Mouse (Mus musculus) lung, postnatal 0 days (tissue): Measurements from ENCODE around the gene Gm20388. TPM values are rescaled to one million over a fixed set of nuclear protein-coding genes. Genes with fewer than 3 reads are reported as not detected.
"Not testable (repeated sequence)": the region's sequence is repeated elsewhere in the genome, so short reads cannot be mapped to it uniquely, and the experiment has no call there.

Experiments
- ATAC-seq: fragments of 200-750 bp; cut with Nextera tagmentation; 2 replicates; pipeline ENCODE4 v1.8.0; 2017; ENCODE audit warnings: moderate library complexity
- DNase-seq: peaks from one replicate; pipeline ENCODE4 v3.0.0-alpha.2; 2016; ENCODE audit warnings: low spot score
- H3K27ac ChIP-seq: fragments of 300-500 bp; sonication (generic); 2 replicates; pipeline ENCODE4 v1.5.1; 2014; ENCODE audit warnings: antibody characterized with exemption, mild to moderate bottlenecking, low read length, mixed read lengths
- H3K27me3 ChIP-seq: fragments of 300-500 bp; sonication (generic); replicated peaks from 2 replicates; pipeline ENCODE4 v1.6.1; 2014; ENCODE audit warnings: low read length, mixed read lengths; ENCODE audit not compliant: insufficient read depth
- H3K36me3 ChIP-seq: fragments of 300-500 bp; sonication (generic); 2 replicates; pipeline ENCODE4 v1.6.1; 2014; ENCODE audit warnings: low read length, mixed read lengths; ENCODE audit not compliant: insufficient read depth
- H3K4me1 ChIP-seq: fragments of 300-500 bp; sonication (generic); 2 replicates; pipeline ENCODE4 v1.6.1; 2014; ENCODE audit warnings: antibody characterized with exemption, low read depth, low read length, mixed read lengths; ENCODE audit not compliant: insufficient read depth
- H3K4me2 ChIP-seq: fragments of 300-500 bp; sonication (generic); replicated peaks from 2 replicates; pipeline ENCODE4 v1.6.1; 2014; ENCODE audit warnings: low read depth, mild to moderate bottlenecking, low read length, moderate library complexity, mixed read lengths
- H3K4me3 ChIP-seq: fragments of 300-500 bp; sonication (generic); 2 replicates; pipeline ENCODE4 v1.5.1; 2014; ENCODE audit warnings: low read depth, low read length
- H3K9ac ChIP-seq: fragments of 300-500 bp; sonication (generic); replicated peaks from 2 replicates; pipeline ENCODE4 v1.6.1; 2014; ENCODE audit warnings: low read depth, mild to moderate bottlenecking
- H3K9me3 ChIP-seq: fragments of 300-500 bp; sonication (generic); 2 replicates; pipeline ENCODE4 v1.6.1; 2016; ENCODE audit warnings: low read length, mixed read lengths
- CTCF ChIP-seq: IDR thresholded peaks from 2 replicates; pipeline ENCODE4 v1.5.1; 2016; ENCODE audit warnings: antibody characterized with exemption, mild to moderate bottlenecking
- EP300 ChIP-seq: IDR thresholded peaks from 2 replicates; pipeline ENCODE4 v1.6.1; 2016; ENCODE audit warnings: antibody characterized with exemption, mild to moderate bottlenecking, control low read depth
- WGBS: fragments of 180-500 bp; shearing (Covaris S2); extraction: QIAGEN DNeasy Blood & Tissue Kit; methylation state at CpG from one replicate; pipeline ENCODE4 v1.1.7; 2014; 5-methylcytosine and 5-hydroxymethylcytosine counted together
- polyA plus RNA-seq: library from polyadenylated mRNA; unstranded; fragments of >200 nt; fragmentation: Nextera tagmentation; extraction: Ambion mirVana; gene quantifications from 2 replicates; pipeline ENCODE4 v1.2.1, GENCODE M21; 2015

Gm20388 gene
- polyA plus RNA-seq, 1 experiment from 2014 or later = not detected

GRCm38 (mm10) chr8:123463651-123464050, 3553.0 kb downstream of the Gm20388 start:
- no peak overlapping the region for H3K27ac ChIP-seq
- H3K9ac ChIP-seq = no peak overlapping the region
- no peaks in the 10 kb centered on the region for H3K4me1 ChIP-seq
- H3K4me2 ChIP-seq = no peak overlapping the region
- no peaks in the 10 kb centered on the region for H3K27me3 ChIP-seq
- no peaks in the 10 kb centered on the region for H3K36me3 ChIP-seq
- no peak for ATAC-seq
- WGBS = 88% methylated on average over 4 of the region's 4 CpGs
- no peak overlapping the region for H3K4me3 ChIP-seq
- H3K9me3 ChIP-seq = no peaks in the 10 kb centered on the region
- TF ChIP-seq EP300 (no peak), CTCF (no peak)
- no peak for DNase-seq

- ATAC-seq = no peak
- WGBS = 71% methylated on average over 3 of the region's 3 CpGs
- H3K4me1 ChIP-seq = no peaks in the 10 kb centered on the region
Observed at GRCm38 (mm10) chr8:123467476-123467875, 3556.8 kb downstream of the Gm20388 start.

GRCm38 (mm10) chr8:123472991-123473390, 3562.3 kb downstream of the Gm20388 start:
- not testable (repeated sequence) for H3K27me3 ChIP-seq, H3K9me3 ChIP-seq, ATAC-seq, H3K27ac ChIP-seq, H3K4me3 ChIP-seq, H3K36me3 ChIP-seq, H3K9ac ChIP-seq, DNase-seq, H3K4me1 ChIP-seq, H3K4me2 ChIP-seq
- WGBS = 48% methylated on average over 6 of the region's 6 CpGs

More at GRCm38 (mm10) chr8:123467476-123467875, 3556.8 kb downstream of the Gm20388 start:
- H3K27ac ChIP-seq = no peak overlapping the region
- no peak for DNase-seq
- TF ChIP-seq CTCF (no peak), EP300 (no peak)
- H3K9ac ChIP-seq = no peak overlapping the region
- no peak overlapping the region for H3K4me3 ChIP-seq
- H3K4me2 ChIP-seq = no peak overlapping the region
- H3K36me3 ChIP-seq = no peaks in the 10 kb centered on the region
- no peaks in the 10 kb centered on the region for H3K27me3 ChIP-seq
- no peaks in the 10 kb centered on the region for H3K9me3 ChIP-seq

GRCm38 (mm10) chr8:123474549-123474948, 3563.9 kb downstream of the Gm20388 start:
- peaks cover 11% of the 10 kb centered on the region; the same call in 1 of the 2 replicates for H3K4me1 ChIP-seq
- not testable (repeated sequence) for H3K9ac ChIP-seq, DNase-seq, H3K27ac ChIP-seq, ATAC-seq, H3K9me3 ChIP-seq, H3K4me2 ChIP-seq, H3K4me3 ChIP-seq, H3K36me3 ChIP-seq, H3K27me3 ChIP-seq
- 61% methylated on average over 5 of the region's 5 CpGs for WGBS

- Histone ChIP-seq H3K27me3 (no peaks in the 10 kb centered on the region), H3K9ac (peak overlapping the region; percentile 51), H3K9me3 (no peaks in the 10 kb centered on the region), H3K27ac (no peak overlapping the region; the same call in 1 of the 2 replicates), H3K4me3 (peak overlapping the region; percentile 93), H3K36me3 (peaks cover 5% of the 10 kb centered on the region; the same call in 1 of the 2 replicates), H3K4me2 (peak overlapping the region; percentile 73), H3K4me1 (peaks cover 11% of the 10 kb centered on the region; the same call in 1 of the 2 replicates)
- DNase-seq (peak; percentile 12), ATAC-seq (peak; percentile 13)
- TF ChIP-seq CTCF (no peak), EP300 (no peak)
- WGBS = 6% methylated on average over 33 of the region's 34 CpGs
Observed at GRCm38 (mm10) chr8:123476911-123477736, 3566.5 kb downstream of the Gm20388 start.

GRCm38 (mm10) chr8:123477737-123478258, 3567.2 kb downstream of the Gm20388 start, which contains the start of gene Afg3l1:
Gene Afg3l1, plus strand, starts transcription at chr8:123477903.
- Histone ChIP-seq H3K4me1 (peaks cover 11% of the 10 kb centered on the region; the same call in 1 of the 2 replicates), H3K36me3 (peaks cover 7% of the 10 kb centered on the region; the same call in 1 of the 2 replicates), H3K9me3 (no peaks in the 10 kb centered on the region), H3K27ac (peak within 1 kb of the TSS; percentile 83), H3K9ac (peak within 1 kb of the TSS; percentile 51), H3K4me2 (peak within 1 kb of the TSS; percentile 73), H3K27me3 (no peaks in the 10 kb centered on the region), H3K4me3 (peak within 1 kb of the TSS; percentile 93)
- WGBS = under 1% methylated on average over 56 of the region's 58 CpGs
- DNase-seq (peak; percentile 91), ATAC-seq (peak; percentile 98)
- no peak for TF ChIP-seq EP300
- peak; percentile 23; the same call in 1 of the 2 replicates for TF ChIP-seq CTCF
